Mouse (Mus musculus) megakaryocyte, embryonic 14.5 days (primary cell): Measurements from ENCODE around the gene Tbc1d16.

ENCODE experiments used
- FLI1 ChIP-seq: IDR thresholded peaks from 2 replicates; pipeline ENCODE4 v1.6.1; 2012; ENCODE audit warnings: low read length, inconsistent platforms, mixed read lengths
- GATA1 ChIP-seq: IDR thresholded peaks from 3 replicates; pipeline ENCODE4 v1.6.1; 2012; ENCODE audit warnings: mixed read lengths, low read length, inconsistent platforms, borderline replicate concordance

DNA sequence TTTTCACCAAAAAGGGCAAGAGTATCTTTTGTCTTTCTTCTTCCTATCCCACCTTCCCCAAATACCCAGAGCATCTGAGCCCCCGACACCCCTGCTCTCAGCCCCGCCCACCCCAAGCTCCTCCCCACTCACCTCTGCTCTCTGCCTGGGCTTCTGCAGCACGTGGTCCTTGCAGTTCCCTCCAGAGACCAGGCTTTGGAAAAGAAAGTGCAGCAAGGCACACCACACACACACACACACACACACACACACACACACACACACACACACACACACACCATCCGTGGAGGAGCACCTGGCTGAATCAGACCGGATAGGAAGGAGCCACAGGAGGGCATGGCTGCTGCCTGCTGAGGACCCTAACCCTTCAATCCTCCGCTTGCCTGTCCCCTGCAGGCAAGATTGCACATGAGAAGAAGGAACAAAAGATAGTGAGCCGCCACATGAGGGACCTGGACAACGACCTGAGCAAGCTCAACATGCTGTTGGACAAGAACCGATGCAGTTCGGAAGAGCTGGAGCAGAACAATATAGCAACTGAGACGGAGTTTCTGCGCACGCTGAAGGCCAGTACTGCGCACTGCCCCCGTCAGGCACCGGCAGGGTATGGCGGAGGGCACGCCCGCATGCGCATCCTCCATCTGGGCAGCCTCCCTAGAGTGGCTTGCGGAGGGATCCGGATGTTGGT is 24.7 kb upstream of the Tbc1d16 start:
- TF ChIP-seq FLI1: no peak
- no peak for TF ChIP-seq GATA1
